Mouse (Mus musculus): ENCODE measurements around the gene Cilp2.

DNA sequence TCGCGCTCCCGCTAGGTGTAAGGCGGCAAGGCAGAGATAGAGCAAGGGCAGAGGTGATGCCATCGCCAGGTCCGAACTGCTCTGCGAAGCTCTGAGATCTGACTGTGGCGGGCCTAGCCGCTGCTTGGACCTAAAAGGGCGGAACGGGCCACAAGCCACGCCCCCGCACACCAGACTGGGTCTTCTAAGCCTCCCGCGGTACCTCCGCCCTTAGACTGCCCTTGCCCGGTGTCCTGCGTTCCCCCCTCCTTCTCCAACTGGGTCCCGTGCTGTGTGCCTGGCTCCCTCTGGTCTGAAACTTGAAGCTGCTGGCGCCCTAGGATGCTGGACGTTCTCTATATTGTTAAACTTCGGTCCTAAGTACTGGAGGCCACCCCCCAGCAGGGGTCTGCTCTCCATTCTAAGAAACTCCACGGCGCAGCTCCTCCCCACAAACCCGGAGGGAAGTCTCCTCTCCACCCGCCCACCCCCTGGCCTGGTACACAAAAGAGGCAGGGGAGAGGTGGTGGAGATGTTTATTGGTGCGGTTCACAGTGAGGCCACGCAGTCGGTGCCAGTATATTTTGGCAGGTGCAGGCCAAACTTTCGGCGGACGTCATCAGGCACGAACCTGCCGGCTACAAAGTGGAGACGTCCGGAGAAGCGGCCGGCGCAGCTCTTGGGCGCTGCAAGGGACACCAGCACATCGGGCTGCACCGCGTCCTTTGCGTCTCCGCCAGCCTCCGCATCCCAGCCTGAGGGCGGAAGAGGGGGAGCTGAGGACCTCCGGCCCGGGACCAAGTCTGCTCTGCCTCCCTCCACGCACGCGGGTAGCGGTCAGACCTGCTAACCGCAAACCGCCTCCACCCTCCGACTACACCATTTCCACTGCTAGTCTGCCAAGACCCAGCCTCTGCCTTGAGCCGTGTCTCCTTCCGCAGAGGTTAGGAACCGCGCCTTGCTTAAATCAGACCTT lies at the start of gene Cilp2:
- TF ChIP-seq CTCF (IDR thresholded peaks at IDR 0.05; ENCODE audit: extremely low read depth, insufficient read length, insufficient replicate concordance, low read depth, low read length), result no peak
- no peak for TF ChIP-seq POLR2A (IDR thresholded peaks at IDR 0.05; ENCODE audit: low read depth, low read length)
